Mouse (Mus musculus): ENCODE results near the gene Psme1. TPM values are rescaled to one million over a fixed set of nuclear protein-coding genes. Genes with fewer than 3 reads are reported as not detected.

Psme1 gene
- total RNA-seq, 2 experiments from 2014 or later = 293 to 337 TPM

DNA sequence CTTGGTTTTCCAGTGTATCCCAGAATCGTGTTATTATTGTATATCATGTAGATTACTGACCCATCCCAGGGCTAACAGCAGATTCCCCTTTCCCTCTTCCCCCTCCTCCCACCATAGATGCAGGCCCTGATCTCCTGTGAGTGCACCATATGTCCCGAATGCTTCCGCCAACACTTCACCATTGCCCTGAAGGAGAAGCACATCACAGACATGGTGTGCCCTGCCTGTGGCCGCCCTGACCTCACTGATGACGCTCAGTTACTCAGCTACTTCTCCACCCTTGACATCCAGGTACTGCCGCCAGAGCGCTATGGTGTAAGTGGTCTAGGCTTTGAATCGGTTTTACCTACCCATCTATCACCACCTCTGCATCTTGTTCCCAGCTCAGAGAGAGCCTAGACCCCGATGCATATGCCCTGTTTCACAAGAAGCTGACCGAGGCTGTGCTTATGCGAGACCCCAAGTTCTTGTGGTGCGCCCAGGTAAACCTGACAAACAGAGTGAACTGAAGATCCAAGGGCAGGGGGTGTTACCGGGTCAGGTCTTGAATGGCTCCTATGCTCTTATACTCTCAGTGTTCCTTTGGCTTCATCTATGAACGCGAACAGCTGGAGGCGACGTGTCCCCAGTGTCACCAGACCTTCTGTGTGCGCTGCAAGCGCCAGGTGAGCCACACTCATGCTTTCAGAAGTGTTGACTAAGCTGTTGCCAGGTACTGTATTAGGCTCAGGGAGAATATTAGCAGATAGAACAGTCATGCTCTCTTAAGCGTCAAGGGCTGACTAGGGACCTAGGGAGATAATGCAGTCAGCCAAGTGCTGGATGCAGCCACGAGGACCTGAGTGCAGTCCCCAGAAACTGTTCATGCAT, 20.8 kb downstream of the Psme1 start:
- no peak for DNase-seq

DNA sequence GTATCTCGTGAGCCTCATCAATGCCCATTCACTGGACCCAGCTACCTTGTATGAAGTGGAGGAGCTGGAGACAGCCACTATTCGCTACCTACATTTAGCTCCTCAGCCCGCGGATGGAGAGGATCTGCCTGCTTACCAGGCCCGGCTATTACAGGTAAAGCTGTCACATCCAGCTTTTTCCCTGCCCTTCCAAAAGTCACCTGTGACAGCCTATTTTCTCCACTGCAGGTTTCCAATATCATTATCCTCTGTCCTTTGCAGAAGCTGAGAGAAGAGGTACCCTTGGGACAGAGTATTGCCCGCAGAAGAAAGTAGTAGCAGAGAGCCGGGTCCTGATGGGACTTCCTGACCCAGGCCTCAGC, 25.3 kb downstream of the Psme1 start, which contains the start of gene Irf9:
Gene Irf9 (plus strand): TSS at position 301 of the 362 bp plus-strand sequence.
- no peak for DNase-seq

DNA sequence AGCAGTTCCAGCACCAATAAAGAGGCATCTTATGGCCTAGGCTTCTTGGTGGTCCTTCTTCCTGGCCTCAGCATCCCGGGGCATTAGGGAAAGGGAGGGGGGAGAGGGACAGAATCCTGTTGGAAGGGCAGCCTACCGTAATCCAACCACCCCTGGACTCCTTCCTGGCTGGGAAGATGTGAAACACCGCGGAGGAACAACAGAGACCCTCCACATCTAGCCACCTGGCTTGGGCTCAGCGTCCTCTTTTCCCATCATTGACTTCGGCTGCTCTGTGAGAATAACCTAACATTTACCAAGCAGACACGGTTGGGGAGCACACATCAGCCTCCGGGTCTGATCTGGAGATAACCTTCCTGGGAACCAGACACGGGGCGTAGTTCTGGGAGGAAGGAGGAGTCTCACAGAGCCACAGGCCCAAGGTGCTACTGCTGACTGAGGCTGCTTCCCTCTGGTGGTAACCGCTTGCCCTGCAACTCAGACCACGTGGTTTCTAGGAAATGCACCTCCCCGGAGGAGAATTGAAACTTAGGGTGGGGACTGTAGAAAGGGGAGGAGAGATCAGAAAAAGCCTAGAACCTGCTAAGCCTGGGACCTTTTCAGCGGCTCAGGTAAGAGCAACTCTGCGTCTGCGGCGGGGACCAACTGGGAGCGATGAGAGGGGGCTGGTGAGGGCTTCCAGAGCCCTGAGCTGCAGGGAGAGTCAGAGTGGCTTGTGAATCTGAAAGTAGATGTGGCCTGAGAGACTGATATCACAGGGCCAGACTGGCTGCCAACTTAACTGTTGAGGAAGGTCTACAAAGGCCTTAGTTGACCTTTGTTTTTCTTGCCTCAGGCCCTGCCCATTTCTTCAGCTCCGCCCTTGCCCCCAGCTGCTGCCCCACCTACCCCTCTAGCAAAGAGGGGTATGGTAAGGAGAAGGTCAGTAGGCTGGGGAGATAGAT, 26.0 kb downstream of the Psme1 start:
- DNase-seq = peak; percentile 93

DNA sequence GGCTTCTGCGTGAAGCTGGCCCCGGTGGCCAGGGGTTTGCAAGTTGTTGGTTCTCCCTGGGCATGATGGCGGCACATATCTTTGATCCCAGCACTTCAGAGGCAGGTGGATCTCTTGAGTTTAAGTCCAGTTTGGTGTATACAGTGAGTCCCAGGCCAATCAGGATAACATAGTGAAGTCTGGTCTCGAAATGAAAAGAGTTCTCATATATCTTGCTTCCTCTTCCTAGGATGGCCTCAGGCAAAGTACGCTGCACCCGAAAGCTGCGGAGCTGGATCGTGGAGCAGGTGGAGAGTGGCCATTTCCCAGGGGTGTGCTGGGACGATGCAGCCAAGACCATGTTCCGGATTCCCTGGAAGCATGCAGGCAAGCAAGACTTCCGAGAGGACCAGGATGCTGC, 26.9 kb downstream of the Psme1 start:
- DNase-seq = no peak

DNA sequence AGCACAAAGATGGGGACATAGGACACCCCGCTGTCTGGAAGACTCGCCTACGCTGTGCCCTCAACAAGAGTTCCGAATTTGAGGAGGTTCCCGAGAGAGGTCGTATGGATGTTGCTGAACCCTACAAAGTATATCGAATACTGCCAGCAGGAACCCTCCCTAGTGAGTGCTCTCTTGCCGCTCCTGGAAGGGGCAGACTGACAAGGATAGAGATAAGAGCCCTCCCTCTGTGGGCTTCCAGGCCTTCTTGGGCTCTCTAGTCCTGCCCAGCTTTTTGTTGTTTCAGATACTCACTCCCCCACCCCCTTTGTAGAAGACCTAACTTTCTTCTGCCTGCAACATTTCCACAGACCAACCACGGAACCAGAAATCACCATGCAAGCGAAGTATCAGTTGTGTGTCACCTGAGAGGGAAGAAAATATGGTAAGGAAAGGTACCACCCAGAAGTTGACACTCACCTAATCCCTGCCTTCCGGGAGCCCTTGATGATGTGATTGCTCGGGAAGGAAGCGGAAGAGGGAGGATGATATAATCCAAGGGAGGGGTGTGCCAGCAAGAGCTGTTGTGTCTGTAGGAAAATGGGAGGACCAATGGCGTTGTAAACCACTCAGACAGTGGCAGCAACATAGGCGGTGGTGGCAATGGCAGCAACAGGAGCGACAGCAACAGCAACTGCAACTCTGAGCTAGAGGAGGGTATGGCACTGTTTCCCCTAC, 28.0 kb downstream of the Psme1 start:
- no peak for DNase-seq

DNA sequence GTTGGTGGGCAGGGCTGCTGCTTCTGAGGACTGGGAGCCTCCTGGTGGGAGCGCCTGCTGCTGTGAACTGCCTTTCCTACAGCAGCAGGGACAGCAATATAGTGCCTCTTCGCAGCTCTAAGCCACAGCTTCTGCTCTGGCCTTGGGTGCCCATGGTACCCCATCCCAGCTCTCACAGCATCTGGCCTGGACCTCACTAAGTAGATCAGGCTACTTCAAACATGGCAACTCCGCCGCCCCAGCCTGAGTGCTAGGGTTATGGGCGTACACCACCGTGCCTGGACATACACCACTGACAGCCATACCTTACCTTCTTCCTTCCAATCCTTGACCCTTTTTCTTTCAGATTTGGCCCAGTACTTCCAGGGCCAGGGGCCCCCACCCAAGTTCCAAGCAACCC, 30.4 kb downstream of the Psme1 start:
- no peak for DNase-seq

DNA sequence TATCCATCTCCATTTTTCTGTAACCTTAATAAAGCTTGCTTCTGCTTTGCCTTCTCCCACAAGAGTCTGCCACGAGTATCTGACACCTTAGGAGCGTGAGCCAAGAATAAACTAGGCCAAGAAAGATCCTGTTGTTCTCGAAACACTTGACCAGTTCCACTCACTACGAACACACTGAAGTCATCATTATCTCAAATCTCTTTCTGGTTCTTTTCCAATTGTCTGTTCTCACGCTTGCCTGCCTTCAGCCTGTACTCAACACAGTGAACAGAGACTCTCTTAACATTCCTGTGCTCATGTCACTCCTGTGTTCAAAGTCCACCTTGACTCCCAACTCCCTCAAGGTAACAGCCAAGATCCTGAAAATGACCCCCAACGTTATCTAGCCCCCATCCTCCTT, 35.4 kb downstream of the Psme1 start:
- no peak for DNase-seq

DNA sequence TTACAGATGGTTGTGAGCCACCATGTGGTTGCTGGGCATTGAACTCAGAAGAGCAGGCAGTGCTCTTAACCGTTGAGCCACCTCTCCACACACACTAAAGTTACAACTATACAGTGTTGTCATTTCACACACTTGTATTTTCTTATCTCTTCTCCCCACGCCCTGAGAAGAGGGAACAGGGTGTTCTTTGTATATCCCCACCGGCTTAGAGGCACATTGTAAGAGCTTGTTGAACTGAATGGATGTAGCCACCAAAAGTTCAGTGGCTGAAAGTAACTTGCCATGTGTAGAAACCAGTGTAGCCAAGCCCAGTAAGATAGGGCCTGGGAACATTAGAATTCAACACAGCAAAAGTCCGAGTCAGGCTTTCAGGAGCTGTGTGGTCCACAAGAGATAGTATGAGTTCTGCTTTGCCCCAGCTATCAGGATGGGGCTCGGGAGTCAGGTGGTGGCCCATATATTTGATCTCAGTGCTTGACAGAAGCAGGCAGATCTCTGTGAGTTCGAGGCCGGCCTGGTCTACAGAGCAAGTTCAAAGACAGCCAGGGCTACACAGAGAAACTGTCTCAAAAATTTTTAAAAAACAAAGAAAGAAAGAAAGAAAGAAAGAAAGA, 36.7 kb downstream of the Psme1 start:
- DNase-seq = no peak

DNA sequence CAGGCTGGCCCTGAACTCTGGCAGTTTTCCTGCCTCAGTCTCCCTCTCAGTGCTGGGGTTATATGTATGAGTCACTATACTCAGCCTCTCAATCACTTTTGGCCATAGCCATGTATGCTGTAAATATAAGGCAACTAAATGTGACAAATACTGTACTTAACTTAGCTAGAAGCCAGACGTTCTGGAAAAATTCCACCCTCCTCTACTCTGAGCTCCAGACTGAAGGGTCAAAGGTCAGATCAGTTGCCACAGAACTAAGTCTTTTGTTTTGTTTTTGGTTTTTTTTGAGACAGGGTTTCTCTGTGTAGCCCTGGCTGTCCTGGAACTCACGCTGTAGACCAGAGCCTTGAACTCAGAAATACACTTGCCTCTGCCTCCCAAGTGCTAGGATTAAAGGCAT, 38.0 kb downstream of the Psme1 start:
- no peak for DNase-seq

DNA sequence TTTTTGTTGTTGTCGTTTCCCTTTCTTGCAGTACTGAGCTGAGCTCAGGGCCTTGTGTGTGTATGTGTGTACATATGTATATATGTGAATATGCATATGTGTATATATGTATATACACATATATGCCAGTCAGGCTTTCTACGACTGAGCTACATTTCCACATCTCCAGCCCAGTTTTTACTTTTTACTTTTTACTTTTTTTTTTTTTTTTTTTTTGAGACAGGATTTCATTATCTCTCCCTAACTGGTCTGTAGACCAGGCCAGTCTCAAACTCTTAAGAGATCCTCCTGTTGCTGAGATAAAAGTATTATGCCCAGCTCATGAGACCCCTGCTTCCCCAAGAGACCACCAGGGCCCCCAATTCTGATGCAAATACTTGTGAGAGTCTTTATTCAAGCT, 38.9 kb downstream of the Psme1 start:
- DNase-seq = no peak

DNA sequence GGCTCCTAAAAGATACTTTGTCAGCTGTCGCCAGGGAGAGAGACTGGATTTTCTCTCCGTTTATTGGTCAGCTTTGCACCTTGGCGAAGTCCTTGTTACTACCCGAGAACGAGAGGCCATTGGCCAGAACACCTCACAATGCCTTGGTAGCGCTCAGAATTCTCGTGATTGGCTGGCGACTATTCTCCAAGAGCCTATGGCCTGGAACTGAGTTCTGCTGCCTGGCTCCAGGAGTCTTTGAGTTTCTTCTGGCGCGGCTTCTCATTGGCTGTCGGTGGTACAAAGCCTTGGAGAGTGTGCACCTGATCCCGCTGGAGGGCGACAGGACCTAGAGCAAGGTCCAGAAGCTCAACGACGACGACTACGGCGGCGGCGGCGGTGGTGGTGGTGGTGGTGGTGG, 39.9 kb downstream of the Psme1 start, which contains the start of gene Rec8:
Gene Rec8 (plus strand): TSS at position 216 of the 400 bp plus-strand sequence.
- peak; percentile 44 for DNase-seq

DNA sequence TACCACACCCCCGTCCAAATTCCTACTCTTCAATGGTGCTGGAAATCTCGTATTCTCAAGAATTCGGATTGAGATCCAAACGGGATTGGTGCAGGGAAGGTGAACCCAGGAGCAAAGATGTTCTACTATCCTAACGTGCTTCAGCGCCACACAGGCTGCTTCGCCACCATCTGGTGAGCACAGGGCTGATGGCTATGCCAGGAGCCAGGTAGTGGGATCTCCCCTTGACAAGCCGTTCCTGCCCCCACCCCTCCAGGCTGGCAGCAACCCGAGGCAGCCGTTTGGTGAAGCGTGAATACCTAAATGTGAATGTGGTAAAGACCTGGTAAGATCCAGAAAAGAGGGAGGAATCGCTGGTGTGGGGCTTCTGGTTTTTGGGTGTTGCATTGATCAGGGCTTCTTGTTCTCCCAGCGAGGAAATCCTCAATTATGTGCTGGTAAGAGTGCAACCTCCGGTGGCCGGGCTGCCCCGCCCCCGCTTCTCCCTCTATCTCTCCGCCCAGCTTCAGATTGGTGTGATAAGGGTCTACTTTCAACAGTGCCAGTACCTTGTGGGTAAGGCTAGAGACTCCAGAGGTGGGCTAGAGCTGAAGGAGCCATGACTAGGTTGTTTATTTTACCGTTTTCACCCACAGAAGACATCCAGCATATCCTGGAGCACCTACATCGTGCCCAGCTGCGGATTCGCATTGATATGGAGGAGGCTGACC, 40.7 kb downstream of the Psme1 start:
- DNase-seq = no peak

DNA sequence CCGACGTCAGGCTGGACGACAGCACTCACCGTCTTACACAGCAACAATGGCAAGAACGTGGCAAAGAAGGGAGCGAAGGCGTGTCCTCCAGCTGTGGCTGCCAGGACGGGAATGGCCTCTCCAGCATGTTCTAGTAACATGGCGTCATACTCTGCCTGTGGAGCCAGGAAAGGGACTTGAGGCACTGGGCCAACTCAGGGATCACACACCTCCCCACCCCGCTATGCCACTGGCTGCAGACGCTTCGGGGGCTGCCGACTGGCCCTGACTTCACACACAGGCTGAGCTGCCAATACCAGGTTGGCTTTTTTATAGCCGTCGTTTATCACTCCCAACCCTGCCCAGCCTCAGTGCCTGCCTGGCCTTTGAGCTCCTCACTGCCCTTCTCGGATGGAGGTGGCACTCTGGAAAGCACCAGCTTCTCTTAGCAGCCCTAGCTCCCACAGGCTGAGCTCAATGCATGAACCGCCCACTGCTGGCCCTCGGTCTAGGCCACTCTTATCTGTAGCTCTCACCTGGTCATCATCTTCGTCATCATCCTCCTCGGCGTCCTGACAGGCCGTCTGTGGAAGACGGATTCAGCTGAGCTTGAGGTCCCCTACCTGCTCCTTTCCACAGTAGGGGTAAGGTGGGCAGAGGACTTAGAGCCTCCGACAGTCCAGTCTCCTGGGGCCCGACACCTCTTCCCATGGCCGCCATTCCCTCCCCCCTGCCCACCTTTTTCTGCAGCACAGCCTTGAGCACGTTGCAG, 50.3 kb downstream of the Psme1 start:
- no peak for DNase-seq

DNA sequence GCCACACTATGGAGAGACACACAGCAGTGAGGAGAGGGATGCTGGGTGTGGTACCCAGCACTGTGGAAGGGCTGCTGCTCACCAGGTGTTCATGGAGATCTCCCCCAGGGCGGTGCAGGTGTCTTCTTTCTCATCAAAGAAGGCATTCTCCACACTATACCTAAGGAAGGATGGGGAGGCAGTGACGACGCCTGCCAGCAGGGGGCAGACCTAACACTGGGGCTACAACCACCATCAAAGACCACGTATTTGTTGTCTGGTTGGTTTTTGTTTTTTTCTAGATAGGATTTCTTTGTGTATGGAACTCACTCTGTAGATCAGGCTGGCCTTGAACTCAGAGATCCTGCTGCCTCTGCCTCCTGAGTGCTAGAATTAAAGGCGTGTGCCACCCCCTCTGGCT, 51.4 kb downstream of the Psme1 start:
- DNase-seq = peak; percentile 74

Other genes with a start within 250 kb of the Psme1 start
- gene Dhrs4, start 99.4 kb upstream of the Psme1 start, total RNA-seq (2021) = 100 to 1,000 TPM; 153 to 177 TPM
- 1 to 10 TPM; 5.3 to 8.5 TPM for gene Carmil3, start 87.5 kb upstream of the Psme1 start, total RNA-seq (2021)
- gene Cpne6, start 67.7 kb upstream of the Psme1 start, total RNA-seq (2021) = under 1 TPM; 0.09 to 0.61 TPM
- gene Nrl, start 53.1 kb upstream of the Psme1 start, total RNA-seq (2021) = not detected
- 10 to 100 TPM; 45.2 to 51.4 TPM for gene Pck2, start 37.9 kb upstream of the Psme1 start, total RNA-seq (2021)
- 10 to 100 TPM; 85.2 to 89.5 TPM for gene Dcaf11, start 18.1 kb upstream of the Psme1 start, total RNA-seq (2021)
- gene A730061H03Rik, start 17.7 kb upstream of the Psme1 start, total RNA-seq (2021) = under 1 TPM in 1 of 2 experiments, not detected in 1; 0.66 TPM
- gene Fitm1, start 2.5 kb upstream of the Psme1 start, total RNA-seq (2021) = 10 to 100 TPM; 11.0 to 38.6 TPM
- 10 to 100 TPM; 43.9 to 57.2 TPM for gene Emc9, start 7.2 kb downstream of the Psme1 start, total RNA-seq (2021)
- gene Psme2, start 13.0 kb downstream of the Psme1 start, total RNA-seq (2021) = 100 to 1,000 TPM; 349 to 362 TPM
- gene Rnf31, start 13.6 kb downstream of the Psme1 start, total RNA-seq (2021) = 10 to 100 TPM; 26.7 to 36.2 TPM
- 10 to 100 TPM in 1 of 2 experiments, 1 to 10 TPM in 1; 9.7 to 13.3 TPM for gene Irf9, start 25.4 kb downstream of the Psme1 start, total RNA-seq (2021)
- gene Rec8, start 39.9 kb downstream of the Psme1 start, total RNA-seq (2021) = 1 to 10 TPM; 2.0 to 2.9 TPM
- gene Ipo4, start 57.8 kb downstream of the Psme1 start, total RNA-seq (2021) = 10 to 100 TPM; 72.1 to 82.4 TPM
- 1 to 10 TPM; 1.1 to 3.8 TPM for gene Gm49378, start 59.8 kb downstream of the Psme1 start, total RNA-seq (2021)
- 10 to 100 TPM; 69.7 to 75.9 TPM for gene Tm9sf1, start 65.7 kb downstream of the Psme1 start, total RNA-seq (2021)
- gene Tssk4, start 72.1 kb downstream of the Psme1 start, total RNA-seq (2021) = 1 to 10 TPM in 1 of 2 experiments, under 1 TPM in 1; 0.93 to 3.0 TPM
- gene Mdp1, start 82.4 kb downstream of the Psme1 start, total RNA-seq (2021) = 10 to 100 TPM; 42.4 to 51.7 TPM
- 10 to 100 TPM; 21.2 to 26.8 TPM for gene Gmpr2, start 93.8 kb downstream of the Psme1 start, total RNA-seq (2021)
- gene Nedd8, start 94.0 kb downstream of the Psme1 start, total RNA-seq (2021) = 100 to 1,000 TPM; 280 to 307 TPM
- 10 to 100 TPM; 19.5 to 23.1 TPM for gene Tinf2, start 103.7 kb downstream of the Psme1 start, total RNA-seq (2021)
- 1 to 10 TPM; 1.3 to 2.0 TPM for gene Tgm1, start 135.8 kb downstream of the Psme1 start, total RNA-seq (2021)
- gene Rabggta, start 144.1 kb downstream of the Psme1 start, total RNA-seq (2021) = 10 to 100 TPM; 16.8 to 21.5 TPM
- 10 to 100 TPM; 77.4 to 82.0 TPM for gene Dhrs1, start 167.6 kb downstream of the Psme1 start, total RNA-seq (2021)
- 10 to 100 TPM; 17.1 to 18.9 TPM for gene Nop9, start 167.6 kb downstream of the Psme1 start, total RNA-seq (2021)
- gene Cideb, start 180.3 kb downstream of the Psme1 start, total RNA-seq (2021) = 10 to 100 TPM; 14.2 to 23.3 TPM
- under 1 TPM; 0.12 to 0.54 TPM for gene Ltb4r2, start 183.3 kb downstream of the Psme1 start, total RNA-seq (2021)
- gene Ltb4r1, start 187.8 kb downstream of the Psme1 start, total RNA-seq (2021) = 1 to 10 TPM; 1.4 to 1.6 TPM
- 10 to 100 TPM; 10.3 to 12.6 TPM for gene Adcy4, start 206.0 kb downstream of the Psme1 start, total RNA-seq (2021)
- 1 to 10 TPM; 8.3 to 9.1 TPM for gene Ripk3, start 210.7 kb downstream of the Psme1 start, total RNA-seq (2021)
- 10 to 100 TPM; 23.5 to 28.2 TPM for gene Nfatc4, start 245.0 kb downstream of the Psme1 start, total RNA-seq (2021)